Mouse (Mus musculus): ENCODE measurements around the gene Mgat3. TPM values are rescaled to one million over a fixed set of nuclear protein-coding genes. Genes with fewer than 3 reads are reported as not detected.
A peak's percentile ranks its signal among the peaks of the same experiment; 100 is the strongest.

Mgat3 gene
- polyA plus RNA-seq, 1 experiment from 2014 or later = 3.0 TPM

DNA sequence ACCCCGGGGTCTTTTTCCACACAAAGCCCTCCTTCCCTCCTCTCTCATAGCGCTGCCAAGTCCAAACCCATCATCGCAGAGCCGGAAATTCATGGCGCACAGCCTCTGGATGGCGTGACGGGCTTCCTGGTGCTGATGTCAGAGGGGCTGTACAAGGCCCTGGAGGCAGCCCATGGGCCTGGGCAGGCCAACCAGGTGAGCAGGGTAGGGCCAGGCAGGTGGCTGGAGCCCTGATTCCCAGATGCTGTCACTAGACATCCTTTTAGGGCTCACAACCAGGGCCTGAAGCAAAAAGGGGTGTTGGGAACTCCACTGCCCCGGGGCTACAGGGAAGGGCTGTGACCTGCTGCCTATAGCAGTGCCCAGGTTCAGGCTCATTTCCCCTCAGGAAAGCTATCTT lies 17.8 kb upstream of the Mgat3 start:
- WGBS = 93% methylated on average over 8 of the region's 8 CpGs
- DNase-seq (ENCODE audit: low spot score) (no peak), ATAC-seq (no peak)
- Histone ChIP-seq H3K4me2 (replicated peaks; ENCODE audit: low read depth, low read length) (no peak overlapping the region), H3K36me3 (ENCODE audit: insufficient read depth, low read length) (0 out of 2 replicates have a peak, but pooled peaks cover 8% of the 10 kb centered on the region), H3K4me3 (ENCODE audit: low read depth, low read length) (no peak overlapping the region), H3K27me3 (replicated peaks; ENCODE audit: insufficient read depth, low read length) (no peaks in the 10 kb centered on the region), H3K9me3 (ENCODE audit: low read length) (no peaks in the 10 kb centered on the region), H3K9ac (replicated peaks; ENCODE audit: low read depth) (no peak overlapping the region), H3K27ac (ENCODE audit: low read length) (no peak overlapping the region), H3K4me1 (ENCODE audit: insufficient read depth, low read depth, low read length) (peaks cover 3% of the 10 kb centered on the region; the same call in 1 of the 2 replicates)
- no peak for TF ChIP-seq CTCF (IDR thresholded peaks at IDR 0.05)
- no peak for TF ChIP-seq EP300 (IDR thresholded peaks at IDR 0.05)

DNA sequence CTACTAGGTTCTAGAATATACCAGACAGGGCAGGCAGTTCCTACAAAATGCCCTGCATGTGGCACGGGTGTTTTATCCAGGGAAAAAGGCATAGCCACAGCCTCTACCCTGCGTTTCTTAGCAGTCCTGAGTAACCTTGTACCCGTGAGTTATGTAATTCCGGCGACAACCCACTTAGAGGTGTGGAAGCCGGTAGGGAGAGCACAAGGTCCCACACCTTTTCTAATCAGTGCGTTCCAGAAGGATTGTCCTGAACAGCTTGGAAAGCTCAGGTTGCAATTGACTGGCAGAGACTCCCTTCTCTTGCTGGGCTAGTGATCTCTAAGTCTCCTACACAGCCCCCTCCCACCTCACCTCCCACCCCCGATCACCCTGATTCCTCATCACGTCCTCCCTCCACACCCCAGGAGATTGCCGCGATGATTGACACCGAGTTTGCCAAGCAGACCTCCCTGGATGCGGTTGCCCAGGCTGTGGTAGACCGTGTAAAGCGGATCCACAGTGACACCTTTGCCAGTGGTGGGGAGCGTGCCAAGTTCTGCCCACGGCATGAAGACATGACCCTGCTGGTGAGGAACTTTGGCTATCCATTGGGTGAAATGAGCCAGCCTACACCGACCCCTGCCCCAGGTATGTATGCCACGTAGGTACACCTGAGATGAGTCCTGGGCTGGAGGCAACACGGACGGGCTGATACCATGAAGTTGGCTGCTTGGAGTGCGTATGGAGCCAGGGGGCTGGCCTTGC lies 16.2 kb upstream of the Mgat3 start:
- Histone ChIP-seq H3K4me1 (ENCODE audit: insufficient read depth, low read depth, low read length) (peaks cover 3% of the 10 kb centered on the region; the same call in 1 of the 2 replicates), H3K9ac (replicated peaks; ENCODE audit: low read depth) (no peak overlapping the region), H3K27me3 (replicated peaks; ENCODE audit: insufficient read depth, low read length) (no peaks in the 10 kb centered on the region), H3K9me3 (ENCODE audit: low read length) (no peaks in the 10 kb centered on the region), H3K27ac (ENCODE audit: low read length) (0 out of 2 replicates have a peak overlapping the region, but pooled peaks have one; percentile 91), H3K36me3 (ENCODE audit: insufficient read depth, low read length) (0 out of 2 replicates have a peak, but pooled peaks cover 8% of the 10 kb centered on the region), H3K4me2 (replicated peaks; ENCODE audit: low read depth, low read length) (no peak overlapping the region), H3K4me3 (ENCODE audit: low read depth, low read length) (no peak overlapping the region)
- no peak for TF ChIP-seq EP300 (IDR thresholded peaks at IDR 0.05)
- TF ChIP-seq CTCF (IDR thresholded peaks at IDR 0.05) = no peak
- DNase-seq (ENCODE audit: low spot score) (peak; percentile 53), ATAC-seq (no peak)
- 73% methylated on average over 22 of the region's 22 CpGs for WGBS

DNA sequence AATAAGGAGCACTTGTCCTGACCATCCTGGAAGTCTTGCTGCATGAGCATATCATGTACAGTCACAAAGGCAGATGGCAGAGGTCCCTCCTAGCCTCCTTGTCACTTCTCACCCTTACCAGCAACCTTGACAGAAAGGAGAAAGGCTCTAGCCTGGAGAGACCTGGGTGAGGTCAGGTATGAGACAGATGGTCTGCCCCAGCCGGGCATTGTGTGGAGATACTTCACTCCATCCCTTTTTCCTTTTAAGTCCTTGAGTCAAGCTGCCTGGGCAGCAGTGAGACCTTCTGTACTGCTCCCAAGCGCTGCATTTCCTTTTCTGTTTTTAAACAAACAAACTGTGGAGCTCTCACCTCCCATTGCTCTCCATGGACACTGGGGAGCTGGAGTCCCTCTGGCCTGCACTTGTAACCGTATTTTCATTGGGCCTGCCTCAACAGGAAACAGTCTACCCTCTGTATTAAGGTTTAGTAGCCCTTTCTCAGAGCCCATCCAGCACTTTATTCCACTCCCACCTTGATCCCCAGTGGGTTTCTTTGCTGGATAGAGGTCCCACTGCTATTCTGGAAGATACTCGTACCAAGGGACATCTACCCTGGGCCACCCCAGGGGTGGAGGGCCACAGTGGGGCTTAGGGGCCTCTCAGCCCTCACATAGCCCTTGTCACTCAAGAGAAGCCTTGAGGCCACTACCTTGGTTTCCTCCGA lies 15.4 kb upstream of the Mgat3 start:
- Histone ChIP-seq H3K4me2 (replicated peaks; ENCODE audit: low read depth, low read length) (no peak overlapping the region), H3K36me3 (ENCODE audit: insufficient read depth, low read length) (0 out of 2 replicates have a peak, but pooled peaks cover 8% of the 10 kb centered on the region), H3K4me1 (ENCODE audit: insufficient read depth, low read depth, low read length) (peaks cover 3% of the 10 kb centered on the region; the same call in 1 of the 2 replicates), H3K27ac (ENCODE audit: low read length) (peak overlapping the region; percentile 91), H3K9me3 (ENCODE audit: low read length) (no peaks in the 10 kb centered on the region), H3K4me3 (ENCODE audit: low read depth, low read length) (no peak overlapping the region), H3K27me3 (replicated peaks; ENCODE audit: insufficient read depth, low read length) (no peaks in the 10 kb centered on the region), H3K9ac (replicated peaks; ENCODE audit: low read depth) (no peak overlapping the region)
- DNase-seq (ENCODE audit: low spot score) = no peak
- no peak for ATAC-seq
- TF ChIP-seq EP300 (IDR thresholded peaks at IDR 0.05) = no peak
- TF ChIP-seq CTCF (IDR thresholded peaks at IDR 0.05) = no peak
- WGBS = 52% methylated on average over 5 of the region's 5 CpGs

DNA sequence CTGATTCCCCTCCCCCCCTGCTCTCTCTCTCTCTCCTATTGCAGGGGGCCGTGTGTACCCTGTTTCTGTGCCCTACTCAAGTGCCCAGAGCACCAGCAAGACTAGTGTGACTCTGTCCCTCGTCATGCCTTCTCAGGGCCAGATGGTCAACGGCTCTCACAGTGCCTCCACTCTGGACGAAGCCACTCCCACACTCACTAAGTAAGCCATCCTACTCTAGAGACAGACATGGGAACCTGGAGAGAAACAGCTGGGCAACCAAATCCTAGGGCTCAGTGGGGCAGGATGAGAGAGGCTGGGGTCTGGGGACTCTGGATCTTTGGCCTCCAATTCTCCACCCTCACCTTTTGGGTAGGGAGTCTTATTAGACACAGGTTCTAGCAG lies 14.8 kb upstream of the Mgat3 start:
- Histone ChIP-seq H3K27me3 (replicated peaks; ENCODE audit: insufficient read depth, low read length) (no peaks in the 10 kb centered on the region), H3K9ac (replicated peaks; ENCODE audit: low read depth) (no peak overlapping the region), H3K36me3 (ENCODE audit: insufficient read depth, low read length) (0 out of 2 replicates have a peak, but pooled peaks cover 8% of the 10 kb centered on the region), H3K4me3 (ENCODE audit: low read depth, low read length) (no peak overlapping the region), H3K27ac (ENCODE audit: low read length) (peak overlapping the region; percentile 91), H3K4me1 (ENCODE audit: insufficient read depth, low read depth, low read length) (peaks cover 3% of the 10 kb centered on the region; the same call in 1 of the 2 replicates), H3K4me2 (replicated peaks; ENCODE audit: low read depth, low read length) (no peak overlapping the region), H3K9me3 (ENCODE audit: low read length) (no peaks in the 10 kb centered on the region)
- ATAC-seq = peak; percentile 34
- DNase-seq (ENCODE audit: low spot score) = peak; percentile 25
- WGBS = 42% methylated on average over 4 of the region's 4 CpGs
- TF ChIP-seq CTCF (IDR thresholded peaks at IDR 0.05) (no peak), EP300 (IDR thresholded peaks at IDR 0.05) (no peak)

DNA sequence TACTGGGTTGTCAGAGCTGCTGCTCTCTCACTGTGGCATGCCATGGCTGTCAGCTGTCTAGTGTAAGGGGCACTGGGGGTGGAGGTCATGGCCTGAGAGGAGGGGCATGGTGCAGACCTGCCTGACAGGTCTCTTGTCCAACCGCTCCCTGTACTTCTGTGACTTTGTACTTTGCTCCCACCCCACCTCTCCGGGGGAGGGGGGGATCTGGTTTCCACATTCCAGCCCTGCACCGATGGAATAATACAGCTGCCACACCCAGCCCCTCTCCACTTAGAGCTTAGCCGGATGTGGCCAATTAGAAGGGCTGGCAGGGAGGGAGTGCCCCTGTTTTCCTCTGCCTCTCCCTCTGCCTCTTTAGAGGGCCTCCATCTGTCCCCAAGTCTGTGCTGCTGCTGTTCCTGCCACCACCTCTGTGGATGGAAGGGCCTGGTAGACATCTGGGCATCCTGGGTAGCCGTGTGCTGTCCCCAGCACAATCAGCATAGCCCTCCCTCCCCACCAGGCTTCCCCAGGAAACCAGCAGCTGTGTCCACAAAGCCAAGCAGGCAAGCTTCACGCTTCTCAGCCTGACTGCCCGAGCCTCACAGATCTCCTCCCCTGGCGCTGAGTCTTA lies 14.1 kb upstream of the Mgat3 start:
- no peaks in the 10 kb centered on the region for H3K9me3 ChIP-seq (ENCODE audit: low read length)
- TF ChIP-seq CTCF (IDR thresholded peaks at IDR 0.05) (peak; percentile 7; the same call in 1 of the 2 replicates), EP300 (IDR thresholded peaks at IDR 0.05) (peak; percentile 77)
- H3K4me3 ChIP-seq (ENCODE audit: low read depth, low read length) = no peak overlapping the region
- H3K9ac ChIP-seq (replicated peaks; ENCODE audit: low read depth) = no peak overlapping the region
- H3K27me3 ChIP-seq (replicated peaks; ENCODE audit: insufficient read depth, low read length) = no peaks in the 10 kb centered on the region
- ATAC-seq (peak; percentile 93), DNase-seq (ENCODE audit: low spot score) (peak; percentile 94)
- H3K27ac ChIP-seq (ENCODE audit: low read length) = peak overlapping the region; percentile 91
- H3K36me3 ChIP-seq (ENCODE audit: insufficient read depth, low read length) = 0 out of 2 replicates have a peak, but pooled peaks cover 5% of the 10 kb centered on the region
- H3K4me2 ChIP-seq (replicated peaks; ENCODE audit: low read depth, low read length) = no peak overlapping the region
- H3K4me1 ChIP-seq (ENCODE audit: insufficient read depth, low read depth, low read length) = peaks cover 3% of the 10 kb centered on the region; the same call in 1 of the 2 replicates
- 33% methylated on average over 8 of the region's 8 CpGs for WGBS

DNA sequence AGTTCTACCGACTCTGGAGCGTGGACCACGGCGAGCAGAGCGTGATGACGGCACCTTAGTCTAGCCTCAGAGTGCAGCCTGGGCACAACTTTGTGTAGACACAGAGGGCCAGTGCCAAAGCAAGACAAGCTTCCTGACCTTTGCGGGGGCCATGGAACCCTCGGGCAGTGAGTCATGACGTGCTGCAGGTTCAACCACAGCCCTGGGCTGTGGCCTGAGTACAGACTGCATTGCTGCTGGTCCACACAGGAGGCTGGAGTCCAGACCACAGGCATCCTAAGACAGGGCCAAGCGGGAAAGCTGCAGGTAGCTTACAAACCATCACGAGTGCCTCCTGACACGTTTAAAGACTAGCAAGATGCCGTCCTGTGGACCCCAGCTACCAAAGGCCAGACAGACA lies 13.3 kb upstream of the Mgat3 start:
- Histone ChIP-seq H3K27me3 (replicated peaks; ENCODE audit: insufficient read depth, low read length) (no peaks in the 10 kb centered on the region), H3K4me3 (ENCODE audit: low read depth, low read length) (no peak overlapping the region), H3K9me3 (ENCODE audit: low read length) (no peaks in the 10 kb centered on the region), H3K36me3 (ENCODE audit: insufficient read depth, low read length) (no peaks in the 10 kb centered on the region), H3K9ac (replicated peaks; ENCODE audit: low read depth) (no peak overlapping the region), H3K4me2 (replicated peaks; ENCODE audit: low read depth, low read length) (no peak overlapping the region), H3K27ac (ENCODE audit: low read length) (peak overlapping the region; percentile 91), H3K4me1 (ENCODE audit: insufficient read depth, low read depth, low read length) (peaks cover 3% of the 10 kb centered on the region; the same call in 1 of the 2 replicates)
- DNase-seq (ENCODE audit: low spot score) (no peak), ATAC-seq (no peak)
- 81% methylated on average over 13 of the region's 13 CpGs for WGBS
- TF ChIP-seq CTCF (IDR thresholded peaks at IDR 0.05) (no peak), EP300 (IDR thresholded peaks at IDR 0.05) (no peak)
